Mouse (Mus musculus) mesoderm, embryonic 11.5 days (tissue): Measurements from ENCODE around the gene Olfr1126.
"Not testable (repeated sequence)": the region's sequence is repeated elsewhere in the genome, so short reads cannot be mapped to it uniquely, and the experiment has no call there.

Experiments used
- DNase-seq: peaks from one replicate; pipeline ENCODE4 v3.0.0-alpha.2; 2012; ENCODE audit warnings: low read depth, low spot score

Olfr1126 gene

DNA sequence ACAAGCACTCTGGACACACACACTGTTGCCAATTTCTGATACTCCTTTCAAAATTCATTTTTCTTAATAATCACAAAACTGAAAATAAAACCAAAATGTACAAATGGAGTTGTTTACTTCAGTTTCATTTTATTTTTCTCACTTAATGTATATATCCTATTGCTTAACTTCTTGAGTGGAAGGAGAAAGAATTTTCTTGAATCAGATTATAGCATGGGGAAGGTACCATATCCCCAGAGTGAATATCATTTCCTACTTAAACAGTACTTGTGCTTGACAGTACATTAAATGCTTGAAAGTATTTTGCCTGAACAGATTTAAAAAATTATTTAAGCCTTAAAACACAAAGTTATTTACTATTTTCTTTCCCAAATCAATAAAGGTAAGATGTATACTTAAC, at the start of gene Olfr1126:
Olfr1126 (plus strand) TSS at position 301 of the 400 bp plus-strand sequence.
- no peak for DNase-seq

DNA sequence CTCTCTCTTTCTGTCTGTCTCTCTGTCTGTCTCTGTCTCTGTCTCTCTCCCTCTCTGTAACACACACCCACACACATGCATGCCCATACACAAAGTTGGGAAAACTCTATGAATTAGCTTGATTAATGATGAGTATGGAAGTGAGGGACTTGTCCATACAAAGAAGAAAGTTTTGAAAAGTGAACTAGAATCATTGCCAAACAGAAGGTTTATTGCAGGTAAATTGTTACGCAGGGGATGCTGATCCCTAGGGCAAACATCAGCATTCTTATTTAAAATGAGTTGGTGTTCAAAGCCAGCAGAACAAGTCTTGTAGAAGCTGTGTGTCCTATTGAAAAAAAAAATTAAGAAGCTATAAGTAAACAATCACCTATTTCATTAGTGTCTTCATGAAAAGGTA, 37.4 kb upstream of the Olfr1126 start, which contains the start of gene Olfr1123:
Olfr1123 (plus strand) TSS at position 301 of the 400 bp plus-strand sequence.
- no peak for DNase-seq

DNA sequence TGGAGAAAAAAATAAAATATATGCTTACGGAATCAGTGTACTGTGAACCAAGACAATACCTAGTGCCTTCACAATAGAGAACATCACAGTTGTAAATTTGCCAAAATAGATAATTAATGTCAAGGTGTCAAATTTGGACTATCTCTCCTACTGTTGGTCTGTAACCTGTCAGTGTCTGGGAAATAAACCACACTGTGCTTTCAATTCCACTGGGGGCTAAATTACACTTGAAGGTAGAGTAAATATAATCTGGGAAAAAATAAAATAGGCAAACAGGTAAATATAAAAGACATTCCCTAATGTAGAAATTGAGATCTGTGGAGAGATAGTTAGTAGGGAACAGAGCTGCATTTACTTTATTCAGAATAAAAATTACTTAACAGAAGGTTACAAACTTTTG, 23.8 kb upstream of the Olfr1126 start, which contains the start of gene Olfr1124:
Olfr1124 (plus strand) TSS at position 301 of the 400 bp plus-strand sequence.
- no peak for DNase-seq

DNA sequence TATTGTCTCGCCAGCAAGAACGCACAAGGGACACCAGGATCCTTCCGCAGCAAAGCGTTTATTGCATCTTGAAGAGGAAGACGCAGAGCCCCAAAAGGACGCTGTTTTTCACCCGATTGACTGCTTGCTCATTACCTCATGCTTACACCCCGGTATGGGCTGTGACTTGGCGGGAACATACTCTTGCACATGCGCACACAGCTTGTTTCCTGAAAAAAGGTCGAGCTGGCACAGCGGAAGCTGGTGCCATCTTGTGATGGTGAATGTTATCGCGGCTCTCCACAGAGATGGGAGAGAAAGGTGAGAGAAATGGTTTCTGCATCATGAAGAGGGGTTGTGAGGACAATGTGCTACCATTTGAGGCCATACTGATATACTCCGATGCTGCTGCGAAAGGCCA, 16.0 kb upstream of the Olfr1126 start:
- DNase-seq: no peak

DNA sequence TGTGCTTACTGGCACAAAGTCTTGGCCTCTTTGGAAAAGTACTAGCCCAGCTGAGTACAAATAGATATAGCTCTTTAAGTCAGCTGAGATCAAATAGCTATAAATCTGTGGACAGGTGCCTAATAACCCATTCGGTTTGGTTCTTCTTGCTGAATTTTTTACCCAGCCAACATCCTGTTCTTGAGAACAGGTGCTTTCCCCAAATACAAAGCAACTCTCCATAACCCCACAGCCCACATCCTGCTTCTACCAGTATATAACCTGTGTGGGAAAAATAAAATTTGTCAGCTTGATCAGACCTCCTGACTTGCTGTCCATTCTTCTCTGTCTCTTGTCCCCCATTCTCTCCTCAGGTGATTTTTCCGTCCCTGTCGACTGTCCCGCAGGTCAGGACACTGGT, 8.0 kb downstream of the Olfr1126 start:
- no peak for DNase-seq

DNA sequence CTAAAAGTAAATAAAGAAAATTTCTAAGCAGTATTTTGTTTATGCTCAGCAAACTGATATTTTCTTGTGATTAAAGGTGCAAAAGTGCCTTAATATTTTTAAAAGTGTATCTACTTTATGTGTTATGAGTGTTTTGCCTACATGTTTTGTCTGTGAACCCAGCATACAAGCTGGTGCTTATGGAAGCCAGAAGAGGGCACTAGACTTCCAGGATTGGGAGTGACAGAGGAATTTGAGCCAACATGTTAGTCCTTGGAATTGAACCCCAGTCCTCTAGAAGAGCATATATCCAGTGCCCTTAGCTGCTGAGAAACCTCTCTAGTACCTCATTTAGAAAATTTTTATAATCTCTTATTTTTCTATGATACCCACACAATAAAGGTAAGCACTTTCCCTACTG, 26.4 kb downstream of the Olfr1126 start:
- DNase-seq: no peak

DNA sequence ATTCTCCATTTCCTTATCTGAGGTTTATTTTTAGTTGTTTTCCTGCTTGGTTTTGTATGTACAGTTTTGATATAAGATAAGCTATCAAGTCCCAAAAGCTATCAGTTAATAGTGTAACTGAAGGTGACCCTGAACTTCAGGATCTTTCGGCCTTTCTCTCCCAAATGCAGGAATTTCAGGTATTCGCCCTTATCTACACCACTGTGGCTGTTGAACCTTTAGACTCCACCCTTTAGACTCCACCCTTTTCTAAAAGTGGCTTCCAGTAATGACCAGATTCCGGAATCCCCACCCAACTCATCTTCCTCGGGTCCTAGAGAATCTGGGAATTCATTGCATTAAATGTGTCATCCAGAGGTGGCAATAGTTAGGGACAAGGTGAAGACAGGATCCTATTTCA, 27.4 kb downstream of the Olfr1126 start:
- DNase-seq: no peak

DNA sequence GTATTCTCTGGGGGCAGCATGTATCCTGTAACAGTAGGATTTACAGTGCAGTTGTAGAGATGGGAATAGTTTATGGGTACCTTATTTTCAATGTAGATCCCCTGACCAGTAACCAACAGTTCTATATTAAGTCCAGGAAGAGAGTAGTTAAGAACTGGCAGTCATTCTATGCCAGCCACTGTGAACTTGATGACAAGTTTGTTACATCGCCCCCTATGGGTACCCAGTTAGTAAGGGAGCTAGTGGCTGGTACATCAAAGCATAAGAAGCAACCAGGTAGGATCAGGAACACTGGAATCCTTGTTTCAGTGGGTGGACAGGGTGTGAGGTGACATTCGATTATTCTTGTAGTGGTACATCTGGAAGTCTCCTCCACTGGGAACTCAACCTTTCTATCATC, 28.5 kb downstream of the Olfr1126 start:
- DNase-seq: no peak

DNA sequence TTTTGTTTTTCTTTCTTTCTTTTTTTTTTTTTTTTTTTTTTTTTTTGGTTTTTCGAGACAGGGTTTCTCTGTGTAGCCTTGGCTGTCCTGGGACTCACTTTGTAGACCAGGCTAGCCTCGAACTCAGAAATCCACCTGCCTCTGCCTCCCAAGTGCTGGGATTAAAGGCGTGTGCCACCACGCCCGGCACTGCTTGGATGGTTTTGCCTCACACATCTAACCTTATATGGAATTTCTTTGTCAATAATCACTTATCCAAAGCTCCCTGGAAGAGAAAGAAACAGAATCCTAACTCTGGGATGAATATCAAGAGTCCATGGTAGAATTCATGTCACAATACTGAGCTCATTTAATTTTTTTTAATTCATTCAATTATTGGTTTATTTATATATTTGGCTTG, 43.2 kb downstream of the Olfr1126 start, which contains the start of gene Pramel7:
Pramel7 (minus strand) TSS at position 101 of the 400 bp plus-strand sequence.
- DNase-seq: not testable (repeated sequence)

DNA sequence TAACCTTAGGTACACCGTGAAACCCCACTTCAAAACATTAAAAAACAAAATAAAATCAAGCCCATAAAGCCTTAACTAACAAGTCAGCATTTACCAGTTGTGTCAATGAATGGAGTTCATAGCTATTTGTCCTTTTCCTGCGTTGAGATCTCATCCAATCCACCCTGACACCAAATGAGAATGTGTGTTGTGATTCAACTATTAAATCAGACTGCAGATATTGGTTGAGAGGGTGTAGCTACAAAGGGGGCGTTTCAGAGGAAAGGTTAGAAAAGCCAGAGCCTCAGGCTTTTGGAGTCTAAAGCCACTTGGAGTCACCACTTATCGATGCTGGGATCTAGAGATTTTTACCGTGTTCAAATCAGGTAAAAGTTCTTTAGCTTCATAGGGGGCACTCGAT, 52.5 kb downstream of the Olfr1126 start, which contains the start of gene Pramel6:
Pramel6 (plus strand) TSS at position 301 of the 400 bp plus-strand sequence.
- no peak for DNase-seq
